8 mouse cellular contexts compared by ENCODE assay signal in the genomic region with DNA sequence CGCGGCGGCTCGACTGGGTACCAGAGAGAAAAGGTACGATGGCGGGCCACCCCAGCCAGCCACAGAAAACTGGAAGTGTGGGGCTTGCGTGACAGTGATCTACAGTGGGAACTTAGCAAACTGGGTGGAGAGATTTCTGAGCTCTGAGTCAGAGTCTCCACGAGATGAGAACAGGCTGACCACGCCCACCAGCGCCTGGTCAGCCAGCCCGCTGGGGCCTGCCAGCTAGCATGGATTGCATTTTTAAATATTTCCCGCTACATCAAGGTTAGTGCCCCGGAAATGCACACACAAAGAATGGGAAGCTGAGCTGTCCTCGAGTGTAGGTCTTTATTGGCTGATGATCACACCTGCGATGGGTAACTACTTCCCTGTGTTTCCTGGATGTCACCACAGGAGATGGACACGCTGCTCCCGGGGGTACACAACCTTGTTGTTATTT. TPM values are rescaled to one million over a fixed set of nuclear protein-coding genes. Genes with fewer than 3 reads are reported as not detected.
DNase-seq lines count a peak whose midpoint lies in the region; TF ChIP-seq lines count a peak whose summit lies in the region.

No protein-coding gene starts in this region.

- no peaks in the 10 kb centered on the region for H3K27me3 ChIP-seq in heart, adult 2 months (ENCODE audit: control insufficient read depth, insufficient read depth, low read length)

- no peak for TF ChIP-seq EP300 in heart, adult 2 months (IDR thresholded peaks at IDR 0.05; ENCODE audit: insufficient read depth, low read depth, low read length)

- intact Hi-C loops in heart, adult 2 months (cut with DNase I), result no loop called here

- DNase-seq in right cerebral cortex, adult 2 months (ENCODE audit: low spot score in 2 of 2), result peak; percentile 13 to 27
- DNase-seq in right cerebral cortex, postnatal 14 days, result no peak
- peak; percentile 67 for DNase-seq in embryo, embryonic 10 days (ENCODE audit: low spot score)
- peak; percentile 66 to 76 for DNase-seq in heart, adult 2 months
- peak; percentile 66 for DNase-seq in kidney, adult 18-20 months
- DNase-seq in lung, adult 2 months, result peak; percentile 67
- no peak for DNase-seq in spleen, adult 18-20 months

- peaks cover 2% of the 10 kb centered on the region; the same call in 1 of the 2 replicates for H3K4me1 ChIP-seq in heart, adult 2 months (ENCODE audit: control insufficient read depth, insufficient read depth, low read length)
- H3K4me1 ChIP-seq in lung, adult 2 months (ENCODE audit: control insufficient read depth, insufficient read depth, low read length), result no peaks in the 10 kb centered on the region
- H3K4me1 ChIP-seq in olfactory bulb, adult 2 months (ENCODE audit: control insufficient read depth, insufficient read depth, low read length), result peaks cover 6% of the 10 kb centered on the region

- no peak for TF ChIP-seq POLR2A in heart, adult 2 months (IDR thresholded peaks at IDR 0.05; ENCODE audit: insufficient read depth, low read depth, low read length)
- TF ChIP-seq POLR2A in lung, adult 2 months (IDR thresholded peaks at IDR 0.05; ENCODE audit: borderline replicate concordance, extremely low read depth, low read depth, low read length), result no peak
- no peak for TF ChIP-seq POLR2A in olfactory bulb, adult 2 months (IDR thresholded peaks at IDR 0.05; ENCODE audit: insufficient read depth, low read depth, low read length)

- no peaks in the 10 kb centered on the region for H3K36me3 ChIP-seq in heart, adult 2 months (ENCODE audit: control insufficient read depth, insufficient read depth, low read length)

- no peak overlapping the region for H3K9ac ChIP-seq in heart, adult 2 months (ENCODE audit: low read depth, low read length)

- H3K4me3 ChIP-seq in heart, adult 2 months, result peak overlapping the region; percentile 41
- H3K4me3 ChIP-seq in lung, adult 2 months (replicated peaks; ENCODE audit: extremely low read depth, low read depth, low read length), result peak overlapping the region; percentile 55
- peak overlapping the region; percentile 21 for H3K4me3 ChIP-seq in olfactory bulb, adult 2 months (ENCODE audit: insufficient read depth, low read depth, low read length)

- no peaks in the 10 kb centered on the region for H3K79me2 ChIP-seq in heart, adult 2 months (replicated peaks; ENCODE audit: control insufficient read depth, insufficient read depth, low read length)

- WGBS in heart, adult 2 months, result 13% methylated on average over 17 of the region's 17 CpGs
- 18% methylated on average over 17 of the region's 17 CpGs for WGBS in lung, adult 2 months
- WGBS in olfactory bulb, adult 2 months, result 23% methylated on average over 17 of the region's 17 CpGs

- peak overlapping the region; percentile 62 for H3K27ac ChIP-seq in heart, adult 2 months
- no peak overlapping the region for H3K27ac ChIP-seq in olfactory bulb, adult 2 months (ENCODE audit: insufficient read depth, low read depth, low read length)

- no peak for TF ChIP-seq CTCF in heart, adult 2 months (IDR thresholded peaks at IDR 0.05)
- no peak for TF ChIP-seq CTCF in lung, adult 2 months (IDR thresholded peaks at IDR 0.05; ENCODE audit: insufficient read depth, low read length)
- TF ChIP-seq CTCF in olfactory bulb, adult 2 months (IDR thresholded peaks at IDR 0.05; ENCODE audit: insufficient read depth, low read depth, low read length), result no peak

RNA-seq across cellular contexts. Expression of a gene that starts 7.6 kb away (rescaled TPM):
- 1 to 10 TPM; 3.6 to 5.1 TPM for total RNA-seq in heart, adult 2 months (2021)
- 6.0 and 7.3 TPM in 2 replicates for polyA plus RNA-seq in heart, adult 2 months (2012; rRNA removed)
- polyA plus RNA-seq in lung, adult 2 months (2012; rRNA removed), result 26.4 and 27.3 TPM in 2 replicates
- not detected in 2 replicates for polyA plus RNA-seq in olfactory bulb, adult 2 months (2012; ENCODE audit: insufficient read depth, insufficient read length, low replicate concordance, missing spikeins)

RNA-seq across cellular contexts. Expression of a gene that starts 26.7 kb away (rescaled TPM):
- 1 to 10 TPM; 2.2 to 2.4 TPM for total RNA-seq in heart, adult 2 months (2021)
- polyA plus RNA-seq in heart, adult 2 months (2012; rRNA removed), result 3.5 and 4.1 TPM in 2 replicates
- polyA plus RNA-seq in lung, adult 2 months (2012; rRNA removed), result 7.5 and 10.0 TPM in 2 replicates
- not detected in 2 replicates for polyA plus RNA-seq in olfactory bulb, adult 2 months (2012; ENCODE audit: insufficient read depth, insufficient read length, low replicate concordance, missing spikeins)

RNA-seq across cellular contexts. Expression of a gene that starts 31.4 kb away (rescaled TPM):
- 10 to 100 TPM; 16.1 to 20.3 TPM for total RNA-seq in heart, adult 2 months (2021)
- 36.5 and 40.0 TPM in 2 replicates for polyA plus RNA-seq in heart, adult 2 months (2012; rRNA removed)
- polyA plus RNA-seq in lung, adult 2 months (2012; rRNA removed), result 157 and 169 TPM in 2 replicates
- not detected in 2 replicates for polyA plus RNA-seq in olfactory bulb, adult 2 months (2012; ENCODE audit: insufficient read depth, insufficient read length, low replicate concordance, missing spikeins)

RNA-seq across cellular contexts. Expression of a gene that starts 38.5 kb away (rescaled TPM):
- total RNA-seq in heart, adult 2 months (2021), result 1 to 10 TPM; 6.2 to 6.8 TPM
- 3.5 and 3.8 TPM in 2 replicates for polyA plus RNA-seq in heart, adult 2 months (2012; rRNA removed)
- 9.4 and 12.4 TPM in 2 replicates for polyA plus RNA-seq in lung, adult 2 months (2012; rRNA removed)
- polyA plus RNA-seq in olfactory bulb, adult 2 months (2012; ENCODE audit: insufficient read depth, insufficient read length, low replicate concordance, missing spikeins), result not detected in 2 replicates

RNA-seq across cellular contexts. Expression of a gene that starts 49.6 kb away (rescaled TPM):
- total RNA-seq in heart, adult 2 months (2021), result under 1 TPM; 0.34 to 0.36 TPM
- polyA plus RNA-seq in heart, adult 2 months (2012; rRNA removed), result 0.76 TPM in 2 replicates
- polyA plus RNA-seq in lung, adult 2 months (2012; rRNA removed), result 6.5 and 7.1 TPM in 2 replicates
- not detected in 2 replicates for polyA plus RNA-seq in olfactory bulb, adult 2 months (2012; ENCODE audit: insufficient read depth, insufficient read length, low replicate concordance, missing spikeins)

Comparison
In these comparisons a context has a peak if more than half of its experiments do, and no peak if none do; other contexts are left out.
1. DNase-seq: peak in right cerebral cortex, adult 2 months (2 of 2), embryo, embryonic 10 days (single experiment), heart, adult 2 months (2 of 2), kidney, adult 18-20 months (single experiment) and lung, adult 2 months (single experiment); none in right cerebral cortex, postnatal 14 days (single experiment) and spleen, adult 18-20 months (0 of 2).
2. RNA of a gene that starts 31.4 kb away (polyA plus RNA-seq): 157 to 169 TPM in lung, adult 2 months and 36.5 to 40.0 TPM in heart, adult 2 months; not detected in olfactory bulb, adult 2 months; every median in the first group is over 10 times any median in the second.
3. Peak in every context shown above with its lines, with median percentiles within 50 percentile points of each other: H3K4me3 ChIP-seq.